Mouse (Mus musculus) hindlimb bud, embryonic 11.5 days (tissue): Measurements from ENCODE around the gene Plpp2.

Source experiments
- DNase-seq: peaks from one replicate; pipeline ENCODE4 v3.0.0-alpha.2; 2012; ENCODE audit warnings: low read depth, low spot score; ENCODE audit errors: extremely low spot score

Gene Plpp2

GRCm38 (mm10) chr10:79550366-79550765, 16.8 kb upstream of the Plpp2 start:
- DNase-seq, result no peak

GRCm38 (mm10) chr10:79548971-79549723, 15.6 kb upstream of the Plpp2 start:
- DNase-seq, result no peak

GRCm38 (mm10) chr10:79548546-79548945, 14.9 kb upstream of the Plpp2 start:
- DNase-seq, result no peak

DNA sequence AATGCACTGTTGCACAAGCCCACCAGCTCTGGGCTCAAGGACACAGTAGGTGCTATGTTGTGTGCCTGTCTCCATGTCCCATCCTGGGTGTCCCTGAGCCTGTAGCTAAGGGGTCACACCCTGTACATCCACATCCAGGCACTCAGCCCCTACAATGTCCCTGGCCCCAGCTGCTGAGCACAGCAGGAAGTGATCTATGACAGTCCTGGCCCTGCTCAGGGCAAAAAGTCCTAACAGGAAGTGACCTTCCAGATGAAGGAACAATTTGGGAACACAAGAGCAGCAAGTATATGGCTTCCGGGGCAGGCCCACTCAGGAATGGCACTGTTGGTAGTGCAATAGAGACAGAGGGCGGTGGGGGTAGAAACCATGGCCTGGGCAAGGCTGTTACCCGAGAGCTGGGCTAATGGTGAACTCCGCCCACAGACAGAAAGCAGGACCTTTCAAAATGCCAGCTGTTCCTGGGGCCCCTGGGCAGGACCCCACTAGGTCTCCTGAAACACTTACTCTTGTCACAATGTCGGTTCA, 13.6 kb upstream of the Plpp2 start:
- no peak for DNase-seq

GRCm38 (mm10) chr10:79546483-79546882, 12.9 kb upstream of the Plpp2 start:
- no peak for DNase-seq

GRCm38 (mm10) chr10:79545891-79546290, 12.3 kb upstream of the Plpp2 start:
- DNase-seq, result no peak

GRCm38 (mm10) chr10:79544631-79545030, 11.0 kb upstream of the Plpp2 start:
- no peak for DNase-seq

DNA sequence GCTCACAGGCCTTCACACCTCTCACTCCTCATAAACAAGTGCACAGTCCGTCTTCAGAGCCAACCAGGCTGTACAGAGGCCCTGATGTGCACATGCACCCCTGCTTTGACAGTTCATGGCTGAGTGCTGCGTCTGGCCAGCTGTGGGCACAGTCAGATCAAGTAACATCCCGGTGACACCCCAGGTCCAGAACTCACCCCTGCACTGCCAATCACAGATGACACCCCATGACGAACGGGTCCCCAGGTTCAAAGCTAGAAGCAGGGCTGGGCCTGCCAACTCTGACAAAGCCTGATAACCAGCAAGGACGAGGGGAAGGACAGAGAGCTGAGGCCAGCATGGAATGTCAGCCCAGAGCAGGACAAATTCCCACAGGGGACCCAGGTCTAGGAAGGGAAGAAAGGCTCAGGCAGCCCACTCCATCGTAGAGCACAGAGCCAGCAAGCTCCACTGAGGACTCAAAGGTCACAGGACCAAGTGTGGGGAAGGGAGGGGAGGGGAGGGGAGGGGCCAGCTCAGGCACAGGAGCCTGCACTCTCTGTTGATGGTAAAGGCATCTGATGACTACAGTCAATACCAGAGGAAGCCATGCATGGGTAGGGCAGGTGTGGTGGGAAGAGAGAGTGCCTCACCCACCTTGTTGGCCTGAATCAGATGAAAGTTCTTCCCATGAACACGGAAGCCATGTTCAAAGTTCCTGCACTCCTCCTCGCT, 10.4 kb upstream of the Plpp2 start:
- DNase-seq, result no peak

- no peak for DNase-seq
These were observed 8.6 kb upstream of the Plpp2 start for GRCm38 (mm10) chr10:79542171-79542570.

- no peak for DNase-seq
These were observed 7.9 kb upstream of the Plpp2 start for GRCm38 (mm10) chr10:79541522-79541921.

DNA sequence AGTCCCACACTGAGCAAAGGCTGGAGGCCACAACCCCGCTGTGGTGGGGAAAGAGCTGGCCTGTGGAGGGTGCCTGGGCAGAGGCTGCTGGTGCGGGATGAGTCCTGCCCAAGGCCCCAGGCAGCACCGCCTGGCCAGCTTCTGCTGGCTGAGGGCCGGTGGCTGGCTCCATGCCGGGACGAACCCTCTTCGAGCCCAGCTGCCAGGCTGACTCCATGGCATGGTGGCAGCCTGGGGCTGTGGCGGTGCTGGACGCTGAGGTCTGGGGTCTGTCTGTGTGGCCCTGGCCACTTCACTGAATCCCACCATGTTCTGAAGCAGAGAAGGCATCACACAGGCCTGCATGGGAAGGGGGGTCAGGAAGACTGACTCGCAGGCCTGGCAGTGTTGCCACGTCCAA, 7.2 kb upstream of the Plpp2 start:
- DNase-seq, result no peak

- no peak for DNase-seq
These were observed 6.3 kb upstream of the Plpp2 start for GRCm38 (mm10) chr10:79539701-79540495.

- DNase-seq, result no peak
These were observed 5.3 kb upstream of the Plpp2 start for GRCm38 (mm10) chr10:79538873-79539272.

DNA sequence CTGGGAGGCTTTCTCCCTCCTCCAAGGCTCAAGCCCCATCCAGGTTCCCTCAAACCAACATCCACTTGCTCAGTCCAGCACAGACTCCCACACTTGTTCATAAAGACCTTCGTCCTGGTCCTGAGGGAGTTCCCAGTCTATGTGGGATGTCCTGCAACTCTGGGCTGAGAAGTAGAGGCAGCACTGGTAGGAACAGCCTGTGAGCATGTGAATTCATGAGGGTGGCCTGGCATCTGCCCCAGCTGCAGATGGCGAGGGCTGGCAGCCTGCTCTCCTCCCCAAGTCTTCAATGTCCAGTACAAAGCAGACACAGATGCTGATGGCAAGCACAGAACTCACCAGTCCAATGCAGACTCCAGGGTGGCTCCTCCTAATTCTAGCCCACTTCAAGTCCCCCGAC, 4.7 kb upstream of the Plpp2 start:
- no peak for DNase-seq

GRCm38 (mm10) chr10:79537781-79538180, 4.2 kb upstream of the Plpp2 start:
- DNase-seq, result no peak

GRCm38 (mm10) chr10:79537271-79537670, 3.7 kb upstream of the Plpp2 start:
- DNase-seq, result no peak

- DNase-seq, result no peak
These were observed 3.0 kb upstream of the Plpp2 start for GRCm38 (mm10) chr10:79536461-79537080.

DNA sequence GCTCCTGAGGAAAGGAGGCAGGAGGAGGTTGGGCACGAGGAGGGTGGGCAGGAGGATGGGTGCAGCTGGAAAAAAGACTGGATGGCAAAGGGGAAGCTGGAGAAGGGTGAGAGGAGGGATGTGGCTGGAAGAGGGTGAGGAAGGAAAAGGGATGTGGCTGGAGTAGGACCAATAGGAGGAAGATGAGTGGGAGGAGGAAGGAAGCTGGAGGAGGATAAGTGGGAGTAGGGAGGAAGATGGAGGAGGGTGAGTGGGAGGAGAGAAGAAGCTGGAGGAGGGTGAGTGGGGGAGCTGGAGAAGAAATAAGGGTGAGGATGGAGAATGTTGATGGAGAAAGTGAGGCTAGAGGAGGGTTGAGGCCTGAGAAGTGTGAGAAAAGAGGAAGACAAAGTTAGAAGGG, 1.8 kb upstream of the Plpp2 start:
- no peak for DNase-seq

DNA sequence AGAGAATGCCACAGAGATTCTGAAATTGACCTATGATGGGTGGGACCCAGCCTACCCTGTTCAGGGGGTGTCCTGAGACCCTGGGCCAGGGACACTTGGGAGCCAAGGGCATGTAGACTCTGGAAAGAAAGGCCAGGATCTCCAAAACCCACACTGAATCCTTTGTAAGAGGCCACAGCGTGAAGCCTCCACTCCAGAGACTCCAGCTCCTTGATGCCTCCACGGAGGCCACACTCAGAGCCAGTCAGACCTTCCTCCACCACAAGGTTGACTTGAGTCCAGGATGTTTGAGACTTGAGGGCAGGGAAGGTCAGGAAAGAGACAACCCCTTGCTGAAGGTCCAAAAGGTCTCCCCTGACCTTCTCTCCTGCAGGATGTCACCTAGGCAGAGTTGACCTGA, 830 bp upstream of the Plpp2 start:
- no peak for DNase-seq

GRCm38 (mm10) chr10:79532678-79533077, 918 bp downstream of the Plpp2 start:
- no peak for DNase-seq

DNA sequence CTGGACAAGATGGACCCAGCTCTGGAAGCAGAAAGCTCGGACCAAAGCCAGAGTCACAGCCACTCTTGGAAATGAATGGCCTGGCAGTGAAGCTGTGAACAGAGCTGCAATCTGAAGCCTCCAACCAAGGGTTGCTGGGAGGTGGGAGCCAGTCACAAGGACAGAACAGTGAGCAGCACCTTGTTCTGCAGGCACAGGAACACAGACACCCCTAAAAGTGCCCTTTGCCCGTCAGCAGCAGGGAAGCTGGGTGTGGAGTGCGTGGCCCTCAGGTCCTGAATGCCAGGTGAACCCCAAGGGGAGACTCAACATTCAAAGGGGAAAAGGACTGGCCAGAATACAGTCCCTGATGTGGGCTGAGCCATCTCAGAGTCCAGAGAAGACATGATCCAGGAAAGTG, 2.0 kb downstream of the Plpp2 start:
- DNase-seq, result no peak
